Mouse (Mus musculus): ENCODE data around the gene Cyp26b1. TPM values are rescaled to one million over a fixed set of nuclear protein-coding genes. Genes with fewer than 3 reads are reported as not detected.

Cyp26b1 gene
- total and polyA plus RNA-seq, 3 experiments: not detected

- H3K4me2 ChIP-seq (ENCODE audit: insufficient read depth, low read depth, poor library complexity, severe bottlenecking): no peak overlapping the region
- dilution Hi-C loops (cut with MboI; ENCODE audit: extremely low pct_ligation_motif_present, extremely low pct_unique_long_range_greater_than_20kb, low sequenced_read_pairs): no loop called here
Measured at GRCm38 (mm10) chr6:84539924-84540323, 53.8 kb downstream of the Cyp26b1 start.

GRCm38 (mm10) chr6:84538681-84539080, 55.0 kb downstream of the Cyp26b1 start:
- H3K9me3 ChIP-seq (replicated peaks; ENCODE audit: low read length): no peaks in the 10 kb centered on the region
- in situ Hi-C loops (cut with MboI; ENCODE audit: low pct_ligation_motif_present, low pct_unique_long_range_greater_than_20kb, low sequenced_read_pairs) (no loop called here), dilution Hi-C loops (cut with MboI; ENCODE audit: extremely low pct_ligation_motif_present, extremely low pct_unique_long_range_greater_than_20kb, low sequenced_read_pairs) (no loop called here)
- peaks cover 86% of the 10 kb centered on the region for H3K27me3 ChIP-seq (replicated peaks)
- H3K9ac ChIP-seq (ENCODE audit: insufficient read depth, low read depth): no peak overlapping the region
- H3K4me2 ChIP-seq (ENCODE audit: insufficient read depth, low read depth, poor library complexity, severe bottlenecking): no peak overlapping the region
- no peaks in the 10 kb centered on the region for H3K36me3 ChIP-seq (replicated peaks in 1 of 2; ENCODE audit: control insufficient read depth in 1 of 2, insufficient read depth in 1 of 2, low read length in 1 of 2)
- no peaks in the 10 kb centered on the region for H3K79me2 ChIP-seq (replicated peaks; ENCODE audit: control insufficient read depth, extremely low read depth, insufficient read depth, poor library complexity, severe bottlenecking)
- H3K4me1 ChIP-seq (ENCODE audit: control insufficient read depth in 1 of 2, insufficient read depth in 2 of 2): no peaks in the 10 kb centered on the region
- TF ChIP-seq EP300 (IDR thresholded peaks at IDR 0.05; ENCODE audit: low read length) (no peak), RCOR1 (conservative IDR thresholded peaks at IDR 0.05; ENCODE audit: low read depth, low read length) (no peak), ETS1 (conservative IDR thresholded peaks at IDR 0.05; ENCODE audit: low read depth, low read length) (no peak), SIN3A (IDR thresholded peaks at IDR 0.05; ENCODE audit: low read length) (no peak), POLR2A (IDR thresholded peaks at IDR 0.05; ENCODE audit: low read depth, low read length) (no peak), MYC (IDR thresholded peaks at IDR 0.05; ENCODE audit: low read depth, low read length) (no peak), PAX5 (IDR thresholded peaks at IDR 0.05; ENCODE audit: low read length) (no peak)
- no peak for DNase-seq (ENCODE audit: extremely low read depth)
- no peak overlapping the region for H3K4me3 ChIP-seq (replicated peaks in 1 of 3; ENCODE audit: low read depth in 2 of 3, low read length in 2 of 3, poor library complexity in 1 of 3)
- H3K27ac ChIP-seq (ENCODE audit: insufficient read depth, low read depth): no peak overlapping the region

More at GRCm38 (mm10) chr6:84539924-84540323, 53.8 kb downstream of the Cyp26b1 start:
- Histone ChIP-seq H3K36me3 (replicated peaks in 1 of 2; ENCODE audit: control insufficient read depth in 1 of 2, insufficient read depth in 1 of 2, low read length in 1 of 2) (no peaks in the 10 kb centered on the region), H3K27me3 (replicated peaks) (peaks cover 84% of the 10 kb centered on the region), H3K9ac (ENCODE audit: insufficient read depth, low read depth) (no peak overlapping the region), H3K79me2 (replicated peaks; ENCODE audit: control insufficient read depth, extremely low read depth, insufficient read depth, poor library complexity, severe bottlenecking) (no peaks in the 10 kb centered on the region), H3K4me3 (replicated peaks in 1 of 3; ENCODE audit: low read depth in 2 of 3, low read length in 2 of 3, poor library complexity in 1 of 3) (no peak overlapping the region), H3K9me3 (replicated peaks; ENCODE audit: low read length) (no peaks in the 10 kb centered on the region), H3K4me1 (ENCODE audit: control insufficient read depth in 1 of 2, insufficient read depth in 2 of 2) (no peaks in the 10 kb centered on the region), H3K27ac (ENCODE audit: insufficient read depth, low read depth) (no peak overlapping the region)
- DNase-seq (ENCODE audit: extremely low read depth): no peak
- TF ChIP-seq CTCF (conservative IDR thresholded peaks at IDR 0.05 in 1 of 2, IDR thresholded peaks at IDR 0.05 in 1 of 2; ENCODE audit: low read depth in 2 of 2, low read length in 2 of 2): no peak
- no peak for TF ChIP-seq ZKSCAN1 (IDR thresholded peaks at IDR 0.05; ENCODE audit: borderline replicate concordance, low read depth, low read length)
- no peak for TF ChIP-seq TCF12 (IDR thresholded peaks at IDR 0.05; ENCODE audit: low read depth, low read length)
- no peak for TF ChIP-seq SIN3A (IDR thresholded peaks at IDR 0.05; ENCODE audit: low read length)
- no peak for TF ChIP-seq POLR2AphosphoS2 (IDR thresholded peaks at IDR 0.05; ENCODE audit: low read depth, low read length)
- TF ChIP-seq MAFK (IDR thresholded peaks at IDR 0.05; ENCODE audit: insufficient replicate concordance, low read length): no peak
- no peak for TF ChIP-seq HCFC1 (IDR thresholded peaks at IDR 0.05; ENCODE audit: low read depth, low read length)
- no peak for TF ChIP-seq EP300 (IDR thresholded peaks at IDR 0.05; ENCODE audit: low read length)
- in situ Hi-C loops (cut with MboI; ENCODE audit: low pct_ligation_motif_present, low pct_unique_long_range_greater_than_20kb, low sequenced_read_pairs): no loop called here

GRCm38 (mm10) chr6:84537611-84538197, 56.0 kb downstream of the Cyp26b1 start:
- no peak for DNase-seq (ENCODE audit: extremely low read depth)

More at GRCm38 (mm10) chr6:84537611-84538197, 56.0 kb downstream of the Cyp26b1 start:
- Histone ChIP-seq H3K4me2 (ENCODE audit: insufficient read depth, low read depth, poor library complexity, severe bottlenecking) (no peak overlapping the region), H3K9ac (ENCODE audit: insufficient read depth, low read depth) (no peak overlapping the region), H3K79me2 (replicated peaks; ENCODE audit: control insufficient read depth, extremely low read depth, insufficient read depth, poor library complexity, severe bottlenecking) (no peaks in the 10 kb centered on the region), H3K4me3 (replicated peaks in 1 of 3; ENCODE audit: low read depth in 2 of 3, low read length in 2 of 3, poor library complexity in 1 of 3) (no peak overlapping the region), H3K27me3 (replicated peaks) (peaks cover 88% of the 10 kb centered on the region), H3K9me3 (replicated peaks; ENCODE audit: low read length) (peaks cover 6% of the 10 kb centered on the region), H3K4me1 (ENCODE audit: control insufficient read depth in 1 of 2, insufficient read depth in 2 of 2) (no peaks in the 10 kb centered on the region), H3K36me3 (replicated peaks in 1 of 2; ENCODE audit: control insufficient read depth in 1 of 2, insufficient read depth in 1 of 2, low read length in 1 of 2) (no peaks in the 10 kb centered on the region), H3K27ac (ENCODE audit: insufficient read depth, low read depth) (no peak overlapping the region)
- dilution Hi-C loops (cut with MboI; ENCODE audit: extremely low pct_ligation_motif_present, extremely low pct_unique_long_range_greater_than_20kb, low sequenced_read_pairs) (no loop called here), in situ Hi-C loops (cut with MboI; ENCODE audit: low pct_ligation_motif_present, low pct_unique_long_range_greater_than_20kb, low sequenced_read_pairs) (no loop called here)
- no peak for TF ChIP-seq IRF4 (IDR thresholded peaks at IDR 0.05; ENCODE audit: low read depth, low read length)
- TF ChIP-seq NELFE (IDR thresholded peaks at IDR 0.05; ENCODE audit: low read depth, low read length): no peak
- no peak for TF ChIP-seq USF1 (IDR thresholded peaks at IDR 0.05; ENCODE audit: low read depth, low read length)
- TF ChIP-seq KAT2A (IDR thresholded peaks at IDR 0.05; ENCODE audit: insufficient replicate concordance, low read length): no peak
- TF ChIP-seq MAFK (IDR thresholded peaks at IDR 0.05; ENCODE audit: insufficient replicate concordance, low read length): no peak
- no peak for TF ChIP-seq JUN (IDR thresholded peaks at IDR 0.05; ENCODE audit: insufficient read depth, low read depth, low read length)
- TF ChIP-seq TBP (conservative IDR thresholded peaks at IDR 0.05; ENCODE audit: low read depth, low read length): no peak
- TF ChIP-seq RCOR1 (conservative IDR thresholded peaks at IDR 0.05; ENCODE audit: low read depth, low read length): no peak
- TF ChIP-seq ZKSCAN1 (IDR thresholded peaks at IDR 0.05; ENCODE audit: borderline replicate concordance, low read depth, low read length): no peak
- TF ChIP-seq EP300 (IDR thresholded peaks at IDR 0.05; ENCODE audit: low read length): no peak
- TF ChIP-seq ZNF384 (IDR thresholded peaks at IDR 0.05; ENCODE audit: low read depth, low read length): no peak
- TF ChIP-seq ZC3H11A (IDR thresholded peaks at IDR 0.05; ENCODE audit: low read depth, low read length): no peak
- no peak for TF ChIP-seq TCF12 (IDR thresholded peaks at IDR 0.05; ENCODE audit: low read depth, low read length)
- TF ChIP-seq JUND (conservative IDR thresholded peaks at IDR 0.05; ENCODE audit: low read depth, low read length): no peak
- no peak for TF ChIP-seq CTCF (conservative IDR thresholded peaks at IDR 0.05 in 1 of 2, IDR thresholded peaks at IDR 0.05 in 1 of 2; ENCODE audit: low read depth in 2 of 2, low read length in 2 of 2)
- TF ChIP-seq MAZ (IDR thresholded peaks at IDR 0.05; ENCODE audit: low read depth, low read length): no peak
- TF ChIP-seq ELF1 (IDR thresholded peaks at IDR 0.05; ENCODE audit: low read depth, low read length): no peak
